Mouse (Mus musculus): ENCODE measurements around the gene Rln1.

DNA sequence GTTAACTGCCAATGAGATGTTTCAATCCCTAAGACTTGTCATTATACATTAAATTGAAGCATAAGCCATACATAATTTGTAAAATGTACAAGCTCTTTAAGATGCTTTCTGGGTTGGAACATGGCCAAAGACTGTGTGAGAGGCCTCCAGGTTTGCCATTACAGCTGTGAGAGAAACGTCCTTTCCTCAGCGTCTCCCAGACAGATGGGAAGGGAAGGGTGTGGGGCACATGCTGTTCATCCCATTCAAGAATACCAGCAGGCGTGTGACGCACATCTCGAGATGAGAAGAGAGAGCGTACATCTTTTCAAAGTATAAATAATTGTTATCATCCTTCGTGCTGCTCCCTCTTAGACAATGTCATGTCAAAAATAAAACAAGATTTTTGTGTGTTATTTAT lies 21.8 kb downstream of the Rln1 start:
- TF ChIP-seq CTCF (conservative IDR thresholded peaks at IDR 0.05; ENCODE audit: insufficient read depth, insufficient read length, low read depth, low read length): no peak
- TF ChIP-seq POLR2A (IDR thresholded peaks at IDR 0.05; ENCODE audit: low read depth, low read length): no peak
